Mouse (Mus musculus) spleen, adult 18-20 months (tissue): ENCODE measurements at regions not wholly inside any gene's neighbourhood (a gene's known extent, or its start where the extent isn't known, plus 50 kb on each side); places are given as distances from the start of the nearest gene placed in this dataset.

Source experiments
- DNase-seq, 2 experiments: peaks; one replicate each; pipeline ENCODE4 v3.0.0; 2022; ENCODE audit warnings: mixed read lengths in 2 of 2

- no peak for DNase-seq
Measured at GRCm38 (mm10) chr9:46509896-46510295, 190.1 kb upstream of the 4931429L15Rik start.

GRCm38 (mm10) chr9:46509458-46509857, 189.7 kb upstream of the 4931429L15Rik start:
- no peak for DNase-seq

- DNase-seq, result no peak
Measured at GRCm38 (mm10) chr9:46507036-46507435, 187.2 kb upstream of the 4931429L15Rik start.

DNA sequence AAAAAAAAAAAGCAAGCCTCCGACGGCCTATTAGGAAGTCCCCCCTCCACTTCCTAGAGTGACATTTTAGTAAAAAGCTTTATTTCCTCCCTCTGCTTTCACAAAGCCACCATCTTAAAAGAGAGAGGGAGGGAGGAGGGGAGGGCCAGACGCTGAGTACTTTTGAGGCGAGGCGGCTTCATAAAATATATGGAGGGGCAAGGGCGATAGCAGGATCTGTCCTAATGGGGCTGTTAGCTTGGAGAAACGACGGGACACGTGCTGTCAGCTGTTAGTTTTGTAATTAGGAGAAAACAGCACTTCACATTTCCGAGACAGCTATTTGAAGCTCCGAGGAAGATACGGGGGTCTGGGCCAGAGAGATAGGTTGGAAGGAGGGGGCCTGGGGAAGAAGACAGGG, 184.8 kb upstream of the 4931429L15Rik start:
- DNase-seq, result no peak

DNA sequence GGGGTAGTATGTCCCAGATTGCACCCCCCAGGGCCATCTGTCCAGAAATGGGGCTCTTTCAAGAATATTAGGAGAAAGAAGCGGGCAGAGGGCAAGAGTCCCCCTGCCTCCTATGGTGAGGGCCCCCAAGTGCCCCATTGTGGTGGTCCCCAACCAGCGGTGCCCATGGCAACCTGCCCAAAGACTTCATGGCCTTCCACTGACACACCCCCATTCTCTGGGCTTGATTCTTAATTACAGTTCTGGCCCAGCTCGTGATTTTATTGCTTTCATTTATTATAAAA, 184.3 kb upstream of the 4931429L15Rik start:
- DNase-seq, result no peak

DNA sequence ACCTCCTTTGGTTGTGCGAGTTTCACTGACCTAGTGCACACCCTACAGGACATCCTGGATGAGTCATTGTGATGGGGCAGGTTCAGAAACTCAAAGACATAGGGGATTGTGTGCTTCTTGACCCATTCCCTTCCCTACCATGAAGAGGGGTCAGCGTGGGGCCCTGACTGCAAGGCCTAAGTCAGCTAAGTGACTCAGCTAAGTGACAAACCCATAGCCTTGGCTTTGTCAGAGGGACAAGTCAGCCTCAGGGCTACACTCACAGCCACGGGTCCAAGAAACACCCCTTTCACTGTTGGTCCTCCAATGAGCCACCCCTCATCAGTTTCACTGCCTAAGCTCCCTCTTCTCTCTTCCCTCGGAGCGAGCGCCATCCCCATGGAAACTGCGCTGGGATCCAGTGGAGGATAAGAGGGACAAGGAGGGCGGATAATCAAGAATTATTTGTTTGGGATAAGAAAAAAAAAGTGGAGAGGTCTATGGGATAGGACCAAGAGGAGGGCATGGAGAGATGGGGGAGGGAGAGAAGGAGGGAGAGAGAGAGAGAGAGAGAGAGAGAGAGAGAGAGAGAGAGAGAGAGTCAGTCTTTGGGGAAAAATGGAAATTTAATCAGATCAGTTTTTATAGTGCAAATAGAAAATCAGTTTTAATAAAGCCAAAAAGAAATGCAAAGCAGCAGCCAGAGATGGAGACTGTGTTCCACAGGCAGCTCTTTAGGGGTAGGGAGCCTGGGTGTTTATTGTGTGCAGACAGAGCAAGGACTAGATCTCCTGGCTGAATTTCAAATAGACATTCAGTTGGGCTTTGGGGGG, 183.7 kb upstream of the 4931429L15Rik start:
- no peak for DNase-seq

- DNase-seq, result no peak
Measured at GRCm38 (mm10) chr9:46499426-46499825, 179.6 kb upstream of the 4931429L15Rik start.

DNA sequence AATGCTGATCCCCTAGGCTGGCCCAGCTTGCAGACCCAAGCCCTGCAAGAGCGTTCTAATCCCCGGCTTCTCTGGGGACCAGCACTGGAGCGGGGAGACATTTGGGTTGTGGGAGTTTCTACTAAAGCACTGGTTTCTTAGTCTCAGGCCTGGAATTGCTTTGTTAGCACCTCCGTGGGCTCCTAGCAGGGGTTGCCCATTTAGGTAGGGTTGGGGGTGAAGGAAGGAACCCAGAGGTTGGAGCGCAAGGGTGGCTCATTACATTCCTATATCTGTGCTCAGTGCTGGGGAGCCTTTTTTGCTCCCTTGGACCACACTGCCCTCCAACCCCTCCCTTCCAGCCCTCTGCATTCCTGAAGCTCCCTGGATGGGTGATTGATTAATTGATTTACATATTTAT, 179.1 kb upstream of the 4931429L15Rik start:
- DNase-seq, result no peak

- DNase-seq, result no peak
Measured at GRCm38 (mm10) chr9:46495276-46495675, 175.5 kb upstream of the 4931429L15Rik start.

GRCm38 (mm10) chr9:46482859-46483443, 163.2 kb upstream of the 4931429L15Rik start:
- no peak for DNase-seq

GRCm38 (mm10) chr9:46482034-46482858, 162.5 kb upstream of the 4931429L15Rik start:
- DNase-seq, result no peak

DNA sequence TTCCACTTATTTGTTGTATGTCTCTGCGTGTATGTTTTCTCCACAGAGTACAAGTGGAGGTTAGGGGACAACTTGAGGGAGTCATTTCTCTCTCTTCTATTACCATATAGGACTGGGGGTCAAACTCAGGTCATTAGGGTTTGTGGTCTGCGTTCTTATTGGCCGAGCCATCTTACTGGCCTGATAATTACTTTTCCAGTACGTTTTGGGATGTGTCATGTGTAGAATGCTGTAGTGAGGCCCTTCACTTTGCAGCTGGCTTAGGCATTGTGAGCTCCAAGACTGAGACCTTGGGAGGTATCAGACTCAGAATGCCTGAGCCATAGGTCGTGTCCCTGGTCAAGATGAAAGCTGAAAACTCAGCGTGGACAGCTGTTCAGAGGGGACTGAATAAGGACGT, 161.7 kb upstream of the 4931429L15Rik start:
- DNase-seq, result no peak

DNA sequence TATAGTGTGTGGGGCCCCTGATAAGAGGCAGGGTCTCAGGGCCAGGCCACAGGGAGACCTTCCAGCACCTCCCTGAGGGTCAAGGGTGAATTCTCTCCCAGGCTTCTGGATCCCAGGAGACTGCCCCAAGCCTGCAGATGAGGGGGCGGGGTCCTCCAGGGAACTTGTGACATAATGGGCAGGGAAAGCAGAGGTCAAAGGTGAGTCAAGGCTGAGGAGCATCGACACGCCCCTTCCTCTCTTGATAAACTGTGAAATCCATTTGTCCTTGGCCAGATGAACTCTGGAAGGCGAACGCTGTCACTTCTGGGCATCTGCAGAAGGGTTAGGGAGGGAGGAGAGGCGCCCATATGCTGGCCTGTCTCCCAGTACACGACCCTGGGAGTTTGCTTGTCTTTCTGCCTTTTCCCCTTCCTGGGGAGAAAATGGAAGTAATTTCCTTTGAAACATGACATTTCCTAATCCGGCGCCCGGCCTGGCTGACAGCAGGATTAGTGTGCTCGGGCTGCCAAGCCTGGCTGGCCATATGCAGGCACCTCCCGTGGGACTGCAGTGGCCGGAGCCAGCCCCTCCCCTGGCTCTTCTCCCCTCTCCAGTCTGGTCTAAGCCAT, 160.4 kb upstream of the 4931429L15Rik start:
- DNase-seq, result peak; percentile 2 to 7

- DNase-seq, result no peak
Measured at GRCm38 (mm10) chr9:46478611-46479010, 158.8 kb upstream of the 4931429L15Rik start.

- DNase-seq, result no peak
Measured at GRCm38 (mm10) chr9:46476516-46476915, 156.7 kb upstream of the 4931429L15Rik start.

- DNase-seq, result no peak
Measured at GRCm38 (mm10) chr9:46473681-46474080, 153.9 kb upstream of the 4931429L15Rik start.

DNA sequence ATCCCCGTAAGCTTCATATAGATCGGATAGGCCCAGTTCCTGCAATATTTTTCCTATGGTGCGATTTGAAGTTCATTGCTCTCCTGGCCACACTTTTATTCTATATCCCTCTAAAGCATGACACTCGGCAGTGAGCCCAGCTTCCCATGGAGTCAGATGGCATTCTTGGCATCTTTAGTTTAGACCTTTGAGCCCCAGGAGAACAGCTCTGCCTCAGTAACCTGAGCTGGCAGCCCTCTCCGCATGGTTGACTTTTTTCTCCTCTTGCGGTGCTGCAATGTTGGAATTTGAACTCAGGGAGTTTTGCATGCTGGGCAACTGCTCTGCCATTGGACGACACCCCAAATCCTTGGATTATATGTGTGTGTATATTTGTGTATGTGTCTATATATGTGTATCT, 149.7 kb upstream of the 4931429L15Rik start:
- DNase-seq, result no peak

DNA sequence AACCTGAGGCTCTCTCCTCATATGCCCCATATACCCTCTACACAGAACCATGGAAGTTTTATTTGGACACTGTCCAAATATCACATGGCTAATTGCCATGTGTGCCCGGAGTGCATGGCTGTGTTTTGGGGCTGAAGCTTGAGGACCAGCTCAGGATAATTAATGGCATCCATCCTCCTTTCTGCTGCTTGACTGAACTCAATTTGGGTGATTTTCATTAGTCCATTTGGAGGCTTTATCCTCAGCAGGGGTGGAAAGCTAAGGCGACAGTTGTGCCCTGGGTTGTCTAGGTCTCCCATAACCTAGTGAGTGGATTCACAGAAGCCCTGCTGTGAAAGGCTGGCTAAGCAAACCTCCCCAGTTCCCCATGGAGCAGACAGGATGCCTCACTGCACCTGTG, 148.5 kb upstream of the 4931429L15Rik start:
- DNase-seq, result no peak

DNA sequence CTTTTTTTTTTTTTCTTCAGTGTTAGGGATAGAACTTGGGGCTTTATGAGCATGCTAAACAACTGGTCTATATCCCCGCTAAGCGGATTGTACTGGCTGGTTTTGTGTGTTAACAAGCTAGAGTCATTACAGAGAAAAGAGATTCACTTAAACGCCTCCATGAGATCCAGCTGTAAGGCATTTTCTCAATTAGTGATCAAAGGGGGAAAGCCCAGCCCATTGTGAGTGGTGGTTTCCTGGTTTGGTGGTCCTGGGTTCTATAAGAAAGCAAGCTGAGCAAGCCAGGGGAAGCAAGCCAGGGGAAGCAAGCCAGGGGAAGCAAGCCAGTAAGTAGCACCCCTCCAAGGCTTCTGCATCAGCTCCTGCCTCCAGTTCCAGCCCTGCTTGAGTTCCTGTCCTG, 147.9 kb upstream of the 4931429L15Rik start:
- no peak for DNase-seq

- no peak for DNase-seq
Measured at GRCm38 (mm10) chr9:46462681-46463080, 142.9 kb upstream of the 4931429L15Rik start.

DNA sequence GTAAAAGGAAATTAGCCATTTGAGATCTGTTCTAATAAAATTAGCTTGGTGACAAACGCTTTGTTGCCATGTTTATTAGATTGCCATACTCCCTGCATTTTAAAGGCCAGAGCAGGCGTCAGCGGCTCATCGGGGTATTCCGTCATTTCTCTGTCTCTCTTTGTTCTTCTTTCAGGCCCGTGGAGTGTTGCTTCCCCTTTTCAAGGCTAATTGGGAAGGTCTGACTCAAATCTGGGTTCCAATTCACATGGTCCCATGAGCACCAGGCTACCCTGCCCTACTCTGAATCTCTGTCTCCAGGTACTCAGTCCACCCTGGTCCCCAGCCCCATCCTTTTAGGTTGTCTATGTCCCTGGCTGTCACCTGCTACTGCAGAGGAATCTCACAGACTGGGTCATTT, 138.2 kb upstream of the 4931429L15Rik start:
- DNase-seq, result no peak

DNA sequence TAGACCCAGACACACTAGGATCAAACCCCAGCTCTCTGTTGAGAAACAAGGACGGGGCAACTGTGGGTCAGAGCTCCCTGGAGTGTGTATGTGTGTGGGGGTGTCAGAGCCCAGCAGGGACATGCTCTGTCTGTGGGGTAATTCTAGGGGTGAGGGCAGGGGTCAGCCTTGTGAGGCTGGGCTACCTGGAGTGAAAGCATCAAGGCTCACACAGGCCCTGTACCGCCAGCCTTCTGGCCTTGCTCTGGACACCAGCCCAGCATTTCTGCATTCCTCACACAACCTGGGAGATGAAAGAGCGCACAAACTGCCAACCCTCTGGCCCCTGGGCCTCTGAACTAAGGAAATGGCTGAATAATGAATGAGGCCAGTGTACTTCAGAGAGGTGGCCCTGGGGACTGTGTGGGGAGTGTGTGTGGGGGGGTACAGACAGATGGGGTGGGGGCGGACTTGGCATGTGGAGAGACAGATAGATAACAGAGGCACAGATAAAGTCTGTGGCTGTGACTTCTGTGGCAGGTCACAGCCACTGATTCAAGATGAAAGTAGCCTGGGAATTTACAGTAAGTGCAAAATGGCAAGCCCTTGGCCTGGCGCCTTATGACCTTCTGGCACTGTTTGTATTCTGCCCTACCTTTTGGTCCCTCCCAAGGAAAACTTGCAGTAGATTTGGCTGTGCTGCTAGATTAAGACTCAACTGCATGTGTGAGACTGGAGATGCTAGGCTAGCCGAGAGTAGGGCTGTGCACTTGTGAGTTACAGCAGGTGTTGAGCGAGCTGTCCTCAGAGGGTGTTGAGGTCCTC, 135.2 kb upstream of the 4931429L15Rik start:
- no peak for DNase-seq
